Mouse (Mus musculus) MEL (cell line): ENCODE data around the gene Cyp27b1.

Experiments
- CTCF ChIP-seq, 3 experiments: IDR thresholded peaks in 2 of 3; conservative IDR thresholded peaks in 1 of 3; 2 replicates each; pipeline ENCODE4 v1.5.1; 2011 to 2012; ENCODE audit warnings: low read length in 3 of 3, low read depth in 2 of 3, mild to moderate bottlenecking in 2 of 3, improper control_type of control experiment in 1 of 3, inconsistent platforms in 1 of 3, mixed read lengths in 1 of 3, moderate library complexity in 1 of 3; ENCODE audit not compliant: control insufficient read depth in 1 of 3, insufficient read depth in 1 of 3, poor library complexity in 1 of 3, severe bottlenecking in 1 of 3
- EP300 ChIP-seq, 2 experiments: IDR thresholded peaks; 2 replicates each; pipeline ENCODE4 v1.6.1; 2011; ENCODE audit warnings: improper control_type of control experiment in 2 of 2, low read length in 2 of 2, low read depth in 1 of 2, mild to moderate bottlenecking in 1 of 2
- GATA1 ChIP-seq: IDR thresholded peaks from 2 replicates; pipeline ENCODE4 v1.6.1; 2011; ENCODE audit warnings: low read depth, low read length, improper control_type of control experiment
- HCFC1 ChIP-seq: IDR thresholded peaks from 2 replicates; pipeline ENCODE4 v1.6.1; 2012; ENCODE audit warnings: low read depth, mild to moderate bottlenecking, inconsistent platforms, low read length, improper control_type of control experiment, moderate library complexity
- MAX ChIP-seq: IDR thresholded peaks from 2 replicates; pipeline ENCODE4 v1.6.1; 2011; ENCODE audit warnings: low read length, improper control_type of control experiment
- MAZ ChIP-seq: IDR thresholded peaks from 2 replicates; pipeline ENCODE4 v1.6.1; 2012; ENCODE audit warnings: low read depth, mild to moderate bottlenecking, inconsistent platforms, low read length, improper control_type of control experiment
- MXI1 ChIP-seq: IDR thresholded peaks from 2 replicates; pipeline ENCODE4 v1.6.1; 2011; ENCODE audit warnings: mild to moderate bottlenecking, low read depth, low read length, improper control_type of control experiment
- NELFE ChIP-seq: IDR thresholded peaks from 2 replicates; pipeline ENCODE4 v1.6.1; 2011; ENCODE audit warnings: low read depth, low read length, improper control_type of control experiment
- NRF1 ChIP-seq: IDR thresholded peaks from 2 replicates; pipeline ENCODE4 v1.6.1; 2014; ENCODE audit warnings: low read depth, mild to moderate bottlenecking, inconsistent platforms, low read length, improper control_type of control experiment, moderate library complexity; ENCODE audit not compliant: poor library complexity, insufficient read depth, severe bottlenecking
- POLR2A ChIP-seq, 2 experiments: IDR thresholded peaks; 2 replicates each; pipeline ENCODE4 v1.6.1; 2011 to 2012; ENCODE audit warnings: low read length in 2 of 2, mild to moderate bottlenecking in 2 of 2, control low read depth in 1 of 2, improper control_type of control experiment in 1 of 2, low read depth in 1 of 2, moderate library complexity in 1 of 2; ENCODE audit not compliant: control insufficient read depth in 1 of 2, insufficient read depth in 1 of 2, poor library complexity in 1 of 2
- ZC3H11A ChIP-seq: IDR thresholded peaks from 2 replicates; pipeline ENCODE4 v1.6.1; 2012; ENCODE audit warnings: low read depth, mild to moderate bottlenecking, inconsistent platforms, low read length, improper control_type of control experiment
- ZNF384 ChIP-seq: IDR thresholded peaks from 2 replicates; pipeline ENCODE4 v1.6.1; 2012; ENCODE audit warnings: low read depth, mild to moderate bottlenecking, inconsistent platforms, low read length, improper control_type of control experiment

DNA sequence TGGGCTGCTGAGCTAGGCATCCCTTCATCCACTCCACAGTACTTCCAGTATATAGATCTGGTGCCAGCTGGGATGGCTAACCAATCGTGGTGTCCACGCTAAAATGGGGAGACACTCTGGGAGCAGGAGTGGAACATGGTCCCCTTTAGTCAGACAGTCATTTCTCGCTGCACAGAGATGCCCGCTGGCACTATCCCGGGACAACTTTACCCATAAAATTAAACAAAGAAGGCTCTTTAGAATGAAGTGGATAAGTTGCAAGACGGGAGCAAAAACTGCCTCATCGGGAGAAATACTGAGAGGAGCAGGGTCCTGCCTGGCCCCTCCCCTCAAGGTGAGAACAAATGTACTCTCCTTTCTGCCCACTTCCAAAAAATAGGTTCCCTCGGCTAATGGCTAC, 10.7 kb downstream of the Cyp27b1 start:
- no peak for TF ChIP-seq CTCF (IDR thresholded peaks at IDR 0.05 in 2 of 3, conservative IDR thresholded peaks at IDR 0.05 in 1 of 3; ENCODE audit: control insufficient read depth in 1 of 3, insufficient read depth in 1 of 3, low read depth in 2 of 3, low read length in 3 of 3, poor library complexity in 1 of 3, severe bottlenecking in 1 of 3)
- no peak for TF ChIP-seq NRF1
- no peak for TF ChIP-seq MAX
- TF ChIP-seq GATA1: no peak
- no peak for TF ChIP-seq EP300 (IDR thresholded peaks at IDR 0.05; ENCODE audit: low read depth in 1 of 2, low read length in 2 of 2)
- no peak for TF ChIP-seq ZC3H11A
- TF ChIP-seq NELFE: no peak
- no peak for TF ChIP-seq POLR2A (IDR thresholded peaks at IDR 0.05; ENCODE audit: control insufficient read depth in 1 of 2, insufficient read depth in 1 of 2, low read depth in 1 of 2, low read length in 2 of 2, poor library complexity in 1 of 2)
- no peak for TF ChIP-seq HCFC1
- no peak for TF ChIP-seq MXI1
- TF ChIP-seq ZNF384: no peak
- no peak for TF ChIP-seq MAZ
